Mouse (Mus musculus) cerebellum, adult 9-11 months (tissue): ENCODE data around the gene Cox19.

Source experiments
- DNase-seq: peaks from one replicate; pipeline ENCODE4 v3.0.0; 2022

Gene Cox19

DNA sequence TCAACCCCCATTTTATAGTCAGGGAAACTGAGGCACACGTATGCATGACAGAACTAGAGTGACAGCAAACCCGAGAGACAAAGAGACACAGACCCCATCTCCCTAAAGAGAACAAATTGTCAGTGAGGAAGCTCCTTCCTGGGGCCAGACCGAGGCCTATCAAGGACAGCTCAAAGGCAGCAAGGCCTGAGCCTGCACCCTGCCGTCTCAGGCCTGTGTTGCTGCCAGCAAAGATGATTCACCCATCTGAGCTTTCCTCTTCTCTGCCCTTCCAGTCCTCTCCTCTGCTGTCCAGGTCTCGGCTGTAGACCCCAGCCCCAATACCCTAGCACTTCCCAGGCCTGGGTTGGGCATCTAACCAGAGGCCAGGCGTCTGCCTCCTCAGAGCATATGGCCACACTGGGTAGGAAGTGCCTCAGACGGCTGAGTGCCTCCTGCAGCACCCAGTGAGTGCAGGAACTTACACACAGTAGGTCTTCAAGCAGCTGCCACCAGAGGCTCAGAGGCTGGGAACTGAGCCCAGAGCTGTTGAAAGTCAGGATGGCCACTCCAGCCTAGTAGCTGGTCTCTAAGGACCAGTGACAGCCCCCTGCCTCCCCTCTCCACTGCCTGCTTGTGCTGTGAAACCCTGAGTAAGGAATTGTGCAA is 24.1 kb downstream of the Cox19 start:
- DNase-seq, result peak; percentile 53

DNA sequence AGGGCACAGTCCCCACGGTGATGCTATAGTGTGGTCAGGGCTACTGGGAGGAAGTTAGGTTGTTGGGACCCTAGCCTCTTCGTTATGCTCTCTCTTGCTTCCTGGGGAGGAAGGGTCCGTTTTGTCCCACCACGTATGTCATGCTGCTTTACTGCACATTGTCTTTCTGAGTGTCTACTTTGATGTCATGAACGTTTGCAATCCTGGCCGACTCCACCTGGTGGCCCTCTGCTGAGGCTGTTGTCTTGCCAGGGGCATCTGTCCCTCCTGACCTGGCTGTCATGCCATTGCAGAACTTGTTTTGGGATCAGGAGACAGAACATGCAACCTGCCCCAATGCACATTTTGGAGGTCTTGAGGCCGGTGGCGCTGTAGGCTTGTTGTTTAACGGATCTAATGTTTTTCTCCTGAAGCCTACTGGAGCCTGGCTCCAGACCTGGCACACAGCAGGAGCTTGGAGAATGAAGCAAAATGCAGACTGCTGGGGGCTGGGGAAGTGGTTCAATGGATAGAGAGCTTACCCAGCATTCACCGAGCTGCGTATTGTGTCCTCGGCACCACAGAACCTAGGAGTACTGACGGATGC is 25.0 kb downstream of the Cox19 start:
- DNase-seq, result peak; percentile 70

DNA sequence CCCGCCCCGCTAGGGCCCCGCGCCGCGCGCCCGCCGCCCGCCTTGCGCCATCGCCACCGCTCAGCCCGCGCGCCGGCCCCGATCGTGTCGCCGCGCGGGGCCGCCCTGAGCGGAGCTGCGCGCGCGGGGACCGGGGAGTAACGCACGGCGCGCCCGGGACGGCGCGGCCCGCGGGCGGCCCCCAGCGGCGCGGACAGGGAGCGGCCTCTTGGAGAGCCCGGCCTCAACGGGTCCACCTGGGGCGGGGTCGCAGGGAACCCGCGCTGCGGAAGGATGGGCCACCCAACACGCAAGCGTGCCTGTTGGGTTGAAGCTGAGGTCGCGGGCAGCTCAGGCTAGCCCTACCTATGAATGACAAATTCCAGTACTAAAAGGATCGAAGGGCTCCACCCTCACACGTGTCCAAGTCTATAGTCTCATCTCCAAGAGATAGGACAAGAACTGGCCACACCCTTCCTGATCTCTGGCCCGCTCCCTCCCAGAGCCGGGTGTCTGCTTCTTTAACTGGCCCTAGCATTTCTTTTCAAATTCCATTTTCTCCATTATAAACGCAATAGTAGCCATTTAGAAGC is 25.7 kb downstream of the Cox19 start, which contains the start of gene Adap1:
Gene Adap1, minus strand, starts transcription at position 228 of the 572 bp plus-strand sequence.
- DNase-seq, result peak; percentile 80

DNA sequence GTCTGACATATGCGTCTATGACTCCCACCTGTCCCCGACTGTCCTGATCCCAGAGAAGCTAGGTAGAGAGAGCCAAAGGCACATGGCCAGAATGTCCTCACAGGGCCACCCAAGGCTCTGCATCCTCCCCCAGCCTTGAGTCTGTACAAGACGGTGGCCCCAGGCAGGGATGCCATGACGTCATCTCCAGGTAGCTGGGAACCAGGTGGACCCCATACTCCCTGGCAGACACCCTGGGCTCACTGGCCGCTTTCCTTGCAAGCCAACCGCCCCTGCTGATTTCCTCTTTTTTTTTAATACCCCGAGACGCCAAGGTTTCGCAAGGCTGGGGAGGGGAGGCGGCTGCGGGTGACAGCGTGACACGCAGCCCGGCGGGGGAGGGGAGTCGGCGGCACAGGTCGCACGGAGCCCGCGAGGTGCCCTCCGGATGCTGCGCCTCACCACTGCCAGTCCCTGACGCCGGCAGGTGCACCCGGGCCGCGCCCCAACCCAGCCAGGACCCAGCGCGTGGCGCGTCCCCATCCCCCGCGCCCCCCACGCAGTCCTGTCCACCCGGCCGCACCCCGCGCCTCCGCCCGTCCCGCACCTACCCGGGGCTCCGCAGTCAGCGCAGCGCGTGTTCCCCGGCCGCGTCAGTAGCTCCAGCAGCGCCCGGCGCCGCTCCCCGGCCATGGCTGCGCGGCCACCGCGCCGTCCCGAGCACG is 26.4 kb downstream of the Cox19 start:
- peak; percentile 90 for DNase-seq

DNA sequence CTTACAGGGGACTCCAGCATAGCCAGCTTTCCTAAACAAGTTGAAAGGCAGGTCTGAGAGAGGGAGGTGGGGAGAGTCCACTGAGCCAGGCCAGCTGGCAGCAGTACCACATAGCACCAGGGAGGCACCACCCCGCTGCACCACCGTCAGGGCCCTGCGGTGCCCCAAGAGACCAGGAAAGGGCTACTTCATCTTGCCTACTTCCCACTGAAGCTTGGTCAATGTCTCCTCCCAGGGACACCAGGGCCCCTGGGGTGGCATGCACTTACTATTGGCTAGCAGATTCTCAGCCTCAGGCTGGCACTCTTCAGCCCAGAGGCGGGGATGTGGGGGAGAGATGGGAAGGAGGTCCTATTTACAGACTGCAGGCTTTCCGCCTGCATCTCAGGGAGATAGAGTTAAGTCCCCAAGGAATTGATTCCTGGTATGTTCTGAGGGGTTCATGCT is 27.1 kb downstream of the Cox19 start:
- DNase-seq, result peak; percentile 77

DNA sequence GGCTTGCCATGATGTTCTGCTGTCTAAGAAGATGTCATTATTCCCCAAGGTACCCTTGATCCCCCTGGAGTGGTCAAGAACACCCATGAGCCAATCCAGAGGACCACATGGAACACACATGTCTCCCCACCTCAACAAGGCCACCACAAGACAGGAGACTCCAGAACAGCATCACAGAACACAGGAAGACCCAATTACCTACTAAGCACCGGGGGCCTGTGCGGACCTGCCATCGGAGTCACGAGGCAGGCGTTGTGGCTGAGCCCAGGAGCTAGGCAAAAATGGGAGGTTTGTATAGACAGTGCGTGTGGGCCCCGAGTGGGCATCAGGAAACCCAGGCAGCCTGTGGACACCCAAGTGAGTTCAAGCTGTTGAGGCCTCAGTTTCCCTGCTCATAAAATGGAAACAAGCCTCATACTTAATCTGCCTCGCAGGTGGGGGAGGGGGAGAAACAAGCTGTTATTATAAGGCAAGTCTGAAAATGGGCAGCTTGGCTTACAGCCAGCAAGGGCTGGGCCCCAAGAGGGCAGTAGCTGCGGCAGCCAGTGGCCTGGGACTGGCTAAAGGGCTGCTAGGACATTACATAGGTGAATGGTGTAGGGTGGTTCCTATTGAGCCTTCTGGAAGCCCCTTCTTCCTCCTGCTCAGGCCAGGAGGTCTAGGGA is 27.8 kb downstream of the Cox19 start:
- peak; percentile 78 for DNase-seq

DNA sequence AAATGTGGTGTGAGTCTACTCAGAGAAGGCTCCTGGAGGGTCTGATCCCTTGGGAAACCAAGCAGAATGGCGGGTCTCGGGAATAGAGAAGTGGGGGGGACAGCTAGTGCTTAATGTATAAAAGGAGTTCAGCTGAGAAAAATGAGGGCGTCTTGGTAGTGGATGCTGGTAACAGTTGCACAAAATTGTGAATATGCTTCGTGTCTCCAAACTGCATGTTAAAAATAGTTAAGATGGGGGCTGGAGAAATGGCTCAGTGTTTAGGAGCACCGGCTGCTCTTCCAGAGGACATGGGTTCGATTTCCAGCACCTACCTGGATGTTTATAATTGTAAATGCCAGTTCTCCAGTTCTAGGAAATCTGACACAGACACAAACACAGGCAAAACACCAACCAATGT is 29.9 kb downstream of the Cox19 start:
- DNase-seq, result no peak

DNA sequence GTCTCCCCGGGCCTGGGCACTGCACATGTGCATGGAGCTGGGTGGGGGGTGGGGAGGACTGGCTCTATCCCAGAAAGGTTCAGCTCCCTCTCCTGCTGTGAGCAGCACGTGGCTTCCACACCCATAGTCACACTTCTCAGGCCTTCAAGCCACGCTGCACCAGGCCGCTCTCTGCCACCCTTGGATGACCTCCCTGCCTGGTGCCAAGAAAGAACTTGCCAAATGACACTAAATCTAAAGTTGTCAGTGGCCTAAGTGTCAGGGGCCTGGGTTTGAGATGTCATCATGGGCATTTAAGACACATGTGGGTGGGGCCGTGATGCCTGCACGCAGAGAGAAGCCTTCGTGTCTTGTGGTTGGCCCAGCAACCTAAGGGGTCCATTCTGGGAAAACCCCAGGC is 30.8 kb downstream of the Cox19 start:
- DNase-seq, result peak; percentile 27

DNA sequence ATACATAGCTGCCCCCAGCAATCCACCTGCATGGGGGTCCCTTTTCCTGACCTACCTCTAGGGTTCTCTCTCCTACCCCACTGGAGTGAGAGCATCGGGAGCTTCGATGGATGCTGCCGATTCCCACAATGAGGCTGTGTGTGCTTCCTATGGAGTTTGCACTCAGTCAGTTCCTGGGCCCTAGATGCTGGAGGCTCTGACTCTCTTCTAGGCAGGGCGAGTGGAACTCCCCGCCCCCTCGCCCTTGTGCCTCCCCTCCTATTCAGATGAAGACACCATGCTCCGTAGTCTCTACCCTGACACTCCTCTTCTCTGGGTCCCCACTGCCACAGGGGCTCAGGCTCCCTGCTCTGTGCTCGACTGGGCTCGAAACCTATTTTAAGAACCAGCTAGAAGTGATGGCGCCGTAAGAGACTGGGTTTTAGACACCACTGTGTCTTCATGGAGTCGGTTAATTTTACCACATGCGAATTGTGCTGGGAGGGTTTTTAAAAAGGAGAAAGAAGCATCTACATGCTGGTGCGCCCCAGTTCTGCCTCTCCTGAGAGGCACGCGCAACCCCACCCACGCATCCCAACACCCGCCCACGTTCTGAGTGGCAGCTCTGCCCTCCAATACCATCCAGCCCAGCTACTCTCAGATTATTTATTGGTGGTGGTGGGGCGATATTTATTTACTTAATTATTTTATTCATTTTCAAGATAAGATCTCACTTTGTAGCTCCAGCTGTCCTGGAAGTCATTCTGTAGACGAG is 33.3 kb downstream of the Cox19 start:
- peak; percentile 39 for DNase-seq

DNA sequence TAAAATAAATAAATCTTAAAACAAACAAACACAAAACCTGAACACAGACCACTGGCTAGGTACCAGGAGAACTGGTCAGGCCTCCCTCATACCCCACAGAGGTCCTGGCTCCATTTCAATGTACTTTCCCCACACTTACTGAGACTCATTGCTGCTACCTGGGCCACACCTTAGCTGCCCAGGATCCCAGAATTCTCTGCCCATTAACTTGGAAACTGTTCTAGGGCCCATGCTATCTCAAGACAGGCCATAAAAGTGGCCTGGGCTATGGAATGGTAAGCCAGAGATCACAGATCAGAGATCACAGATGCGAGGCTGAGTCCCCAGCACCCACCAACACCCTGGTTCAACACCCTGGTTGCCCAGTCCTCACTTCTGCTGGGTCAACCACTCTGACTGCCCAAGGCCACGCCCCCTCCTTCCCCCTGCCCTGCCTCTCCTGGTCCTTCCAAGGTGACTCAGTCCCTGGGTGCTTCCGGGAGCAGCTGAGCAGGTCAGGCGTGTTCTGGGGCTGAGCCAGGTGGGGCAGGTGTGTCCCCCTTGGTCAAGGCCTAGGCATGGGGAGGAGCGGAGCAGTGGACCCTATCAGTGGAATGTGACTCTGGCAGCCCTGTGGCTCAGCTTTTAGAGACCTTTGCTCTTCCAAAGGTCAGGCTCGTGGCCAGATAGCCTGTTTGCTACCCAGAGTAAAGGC is 34.1 kb downstream of the Cox19 start:
- DNase-seq, result peak; percentile 57

DNA sequence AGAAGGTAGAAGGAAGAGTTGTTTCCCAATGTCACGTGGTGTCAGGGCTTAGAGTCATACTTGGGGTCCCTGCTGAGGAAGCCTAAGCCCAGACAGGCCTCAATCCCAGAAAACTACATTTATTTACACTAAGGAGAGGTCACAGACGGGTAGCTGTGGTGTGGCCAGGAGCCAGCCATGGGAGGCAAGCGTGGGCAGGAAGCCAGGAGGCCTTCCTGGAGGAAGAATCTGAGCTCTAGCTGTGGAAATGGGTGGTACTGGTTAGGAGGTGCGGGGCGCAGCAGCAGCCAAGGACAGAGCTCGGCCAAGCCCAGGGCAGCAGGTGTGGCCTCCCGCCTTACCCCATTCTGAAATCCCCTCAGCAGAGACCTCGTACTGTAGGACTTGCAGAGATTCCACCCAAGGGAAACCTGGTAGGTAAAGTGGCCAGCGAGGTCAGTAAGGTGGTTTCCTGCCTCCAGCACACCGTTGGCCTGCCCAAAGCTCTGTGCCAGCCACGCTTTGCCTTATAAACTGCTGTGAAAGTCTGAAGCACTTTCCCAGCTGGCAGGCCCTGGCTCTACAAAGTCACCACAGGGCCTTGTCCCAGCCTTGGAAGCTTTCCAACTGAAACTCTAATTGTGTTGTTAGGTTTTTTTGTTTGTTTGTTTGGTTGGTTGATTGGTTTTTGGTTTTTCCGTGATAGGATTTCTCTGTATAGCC is 36.1 kb downstream of the Cox19 start:
- peak; percentile 41 for DNase-seq

DNA sequence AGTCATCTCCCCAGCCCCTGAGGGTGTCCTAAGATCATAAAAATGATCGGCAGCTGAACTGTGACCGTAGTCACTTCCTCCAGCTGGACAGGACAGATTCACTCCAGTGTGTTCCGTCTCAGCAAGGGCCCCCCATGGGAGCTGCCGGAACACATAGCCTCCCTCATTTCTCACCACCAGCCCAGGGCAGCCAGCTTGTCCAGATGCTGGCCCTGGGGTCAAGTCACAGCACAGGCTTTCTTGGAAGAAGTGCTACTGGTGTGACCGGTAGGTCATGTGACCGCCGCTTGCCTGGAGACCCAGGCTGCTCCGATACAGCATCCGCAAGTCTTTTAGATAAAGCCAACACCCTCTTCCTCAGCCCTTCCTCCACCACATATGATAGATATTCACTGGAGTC is 37.7 kb downstream of the Cox19 start:
- DNase-seq, result no peak

DNA sequence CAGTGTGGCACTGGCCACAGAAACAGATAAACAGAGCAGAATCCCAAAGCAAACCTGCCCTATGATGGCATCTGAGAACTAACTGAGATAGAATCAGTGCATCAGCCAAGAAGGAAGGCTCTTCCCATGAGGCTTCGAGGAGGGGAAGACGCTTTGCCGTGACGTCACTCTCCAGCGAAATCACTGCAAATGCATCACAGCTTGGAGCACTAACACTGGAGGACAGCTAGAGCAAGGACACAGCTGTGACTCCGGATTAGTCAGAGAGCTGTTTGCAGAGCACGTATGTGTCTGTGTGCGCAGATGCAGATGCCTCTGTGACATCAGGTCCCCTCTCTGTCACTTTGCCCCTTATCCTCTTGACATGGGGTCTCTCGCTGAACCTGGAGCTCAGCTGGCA is 39.4 kb downstream of the Cox19 start:
- DNase-seq, result no peak

DNA sequence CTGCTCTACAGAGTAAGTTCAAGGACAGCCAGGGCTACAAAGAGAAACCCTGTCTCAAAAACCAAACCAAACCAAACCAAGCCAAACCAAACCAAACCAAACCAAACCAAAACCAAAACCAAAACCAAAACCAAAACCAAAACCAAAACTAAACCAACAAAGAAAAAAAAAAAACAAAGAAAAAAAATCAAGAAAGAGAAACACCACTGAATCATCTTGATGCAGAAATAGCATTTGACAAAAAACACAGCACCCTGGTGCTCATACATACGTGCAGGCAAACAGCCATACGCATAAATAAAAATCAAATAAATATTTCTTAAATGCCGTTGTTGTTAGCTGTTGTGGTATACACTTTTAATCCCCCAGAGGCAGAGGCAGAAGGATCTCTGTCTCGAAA is 40.7 kb downstream of the Cox19 start:
- DNase-seq, result no peak

DNA sequence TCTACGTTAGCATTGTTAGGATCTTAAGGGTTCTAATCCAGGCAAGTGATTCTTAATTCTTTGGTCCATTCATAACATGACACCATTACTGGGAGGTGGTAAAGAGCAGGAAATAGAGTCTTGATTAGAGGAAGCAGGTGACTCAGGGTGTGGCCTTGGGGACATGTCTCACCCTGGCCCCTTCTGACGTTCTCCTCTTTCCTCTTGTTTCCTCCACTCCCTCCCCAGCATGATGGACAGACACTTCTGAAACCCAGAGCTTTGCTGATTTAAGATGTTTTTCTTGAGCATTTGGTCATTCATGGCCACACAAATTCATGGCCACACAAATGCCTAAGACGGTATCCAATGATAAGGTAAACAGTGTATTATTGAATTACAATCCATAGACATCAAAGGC is 41.3 kb downstream of the Cox19 start:
- DNase-seq, result no peak

DNA sequence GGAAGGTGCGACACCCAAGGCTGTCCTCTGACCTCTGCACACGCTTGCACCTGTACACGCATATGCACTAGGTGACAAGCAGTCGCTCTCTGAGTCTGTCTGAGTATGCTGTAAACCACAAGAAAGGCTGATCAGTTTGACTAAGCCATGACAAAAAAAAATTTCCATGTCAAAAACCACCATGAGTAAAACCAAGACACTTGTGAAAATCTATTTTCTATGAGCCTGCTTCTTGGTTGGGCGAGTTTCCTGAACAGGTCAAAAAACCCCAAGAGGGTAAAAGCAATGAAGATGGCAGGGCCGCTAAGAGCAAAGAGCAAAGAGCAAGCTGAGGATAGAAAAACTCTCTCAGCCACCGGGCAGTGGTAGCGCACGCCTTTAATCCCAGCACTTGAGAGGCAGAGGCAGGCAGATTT is 47.6 kb downstream of the Cox19 start:
- DNase-seq, result no peak

DNA sequence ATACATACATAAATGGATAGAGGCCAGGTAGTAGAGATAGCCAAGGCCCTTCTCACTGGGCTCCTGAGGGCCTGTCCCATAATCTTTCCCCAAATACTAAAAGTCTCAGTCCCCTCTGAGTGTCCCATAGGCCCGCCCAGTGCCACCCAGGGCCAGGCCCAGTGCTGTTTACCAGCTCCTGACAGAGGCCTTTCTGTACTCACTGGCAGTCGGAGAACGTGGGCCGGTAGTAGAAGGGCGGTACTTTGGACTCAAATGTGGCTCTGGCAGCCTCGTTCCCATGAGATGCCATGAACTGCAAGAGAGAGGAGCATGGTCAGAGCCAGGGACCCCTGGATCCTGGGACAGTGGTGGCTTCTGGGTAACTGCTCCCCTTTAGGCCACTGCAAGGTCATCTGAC is 49.1 kb downstream of the Cox19 start:
- DNase-seq, result no peak

DNA sequence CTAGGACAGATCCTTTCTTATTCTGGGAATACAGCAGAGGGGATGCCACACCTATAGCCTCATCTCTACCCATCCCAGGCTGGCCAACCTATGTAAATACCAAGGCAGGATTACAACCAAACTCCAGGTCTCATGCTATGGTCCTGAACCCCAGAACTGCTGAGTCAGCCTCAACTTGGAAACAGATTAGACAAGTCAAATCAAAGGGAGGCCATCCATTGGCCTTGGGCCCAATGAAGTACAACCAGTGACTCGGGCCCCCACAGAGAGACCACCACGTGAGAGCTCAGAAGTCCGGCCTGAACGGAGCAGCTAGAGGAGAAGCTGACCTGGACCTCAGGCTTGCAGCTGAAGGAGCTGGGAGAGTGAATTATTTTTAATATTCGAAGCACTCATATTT is 53.5 kb downstream of the Cox19 start:
- no peak for DNase-seq

DNA sequence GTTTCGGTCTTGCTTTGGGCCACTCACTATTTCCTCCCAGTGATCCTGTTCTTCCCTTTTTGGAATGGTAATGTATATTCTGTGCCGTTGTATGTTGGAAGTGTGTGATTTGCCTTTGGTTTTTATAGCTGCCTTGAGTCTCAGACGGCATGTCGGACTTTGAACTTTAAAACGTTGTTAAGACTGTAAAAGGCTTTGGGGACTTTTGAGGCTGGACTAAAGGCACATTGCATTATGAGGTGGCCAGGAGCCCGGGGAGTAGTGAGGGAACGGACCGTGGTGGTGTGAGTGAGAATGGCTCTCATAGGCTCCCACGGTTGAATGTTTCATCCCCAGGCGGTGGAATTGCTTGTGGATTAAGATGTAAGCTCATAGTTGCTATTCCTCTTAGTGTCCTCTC is 54.1 kb downstream of the Cox19 start:
- DNase-seq, result no peak

DNA sequence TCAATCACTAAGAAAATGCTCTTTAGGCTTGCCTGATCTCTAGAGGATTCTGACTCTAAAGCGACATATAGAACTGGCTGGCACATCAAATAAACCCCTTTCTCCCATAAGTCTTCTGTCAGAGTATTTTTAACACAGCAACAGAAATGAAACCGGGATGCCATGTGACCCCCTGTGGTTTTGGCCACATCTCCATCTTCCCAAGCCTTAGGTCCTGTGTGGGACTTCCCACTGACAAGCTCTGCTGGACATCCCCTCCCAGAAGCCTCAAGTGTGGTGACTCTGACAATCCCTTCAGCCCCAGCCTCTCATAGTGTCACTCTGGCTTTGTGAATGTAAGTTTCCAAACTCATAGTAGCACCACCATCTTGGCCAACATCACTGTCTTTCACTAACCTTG is 57.1 kb downstream of the Cox19 start:
- DNase-seq, result no peak

DNA sequence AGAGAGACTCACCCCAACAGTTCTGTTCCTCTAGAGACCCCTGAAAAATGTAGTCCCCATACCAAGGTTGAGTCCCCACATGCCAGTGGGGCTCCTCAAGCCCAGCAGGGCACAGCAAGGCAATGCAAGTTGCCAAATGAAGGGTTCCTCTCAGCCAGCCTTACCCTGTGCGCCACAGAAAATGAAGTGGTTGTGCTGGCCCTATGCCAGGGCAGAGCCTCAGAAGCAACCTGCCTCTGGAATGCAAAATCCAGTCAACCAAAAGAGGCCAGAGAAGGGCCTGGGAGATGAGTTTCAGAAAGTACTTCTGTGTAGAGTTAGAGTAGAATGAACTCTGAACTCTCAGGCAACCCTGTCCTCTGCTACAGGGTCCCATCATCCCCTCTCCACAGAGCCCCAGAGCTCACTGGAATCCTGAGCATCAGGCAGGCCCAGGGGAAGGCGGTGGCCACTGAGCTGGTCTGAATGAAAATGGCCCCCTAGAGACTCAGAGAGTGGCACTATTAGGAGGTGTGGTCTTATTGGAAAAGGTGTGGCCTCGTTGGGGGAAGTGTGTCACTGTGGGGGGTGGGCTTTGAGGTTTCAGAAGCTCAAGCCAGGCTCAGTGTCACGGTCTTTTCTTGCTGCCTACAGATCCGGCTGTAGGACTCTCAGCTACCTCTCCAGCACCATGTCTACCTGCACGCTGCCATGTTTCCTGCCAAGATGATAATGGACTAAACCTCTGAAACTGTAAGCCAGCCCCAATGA is 59.2 kb downstream of the Cox19 start:
- DNase-seq, result no peak
